ENCODE assay signal across 12 mouse cellular contexts in genomic region chr1:182986243-182986642, GRCm38 (mm10). TPM values are rescaled to one million over a fixed set of nuclear protein-coding genes. Genes with fewer than 3 reads are reported as not detected.
A peak's percentile ranks its signal among the peaks of the same experiment; 100 is the strongest.
DNase-seq lines count a peak whose midpoint lies in the region; ATAC-seq and TF ChIP-seq lines count a peak whose summit lies in the region.
"Had no signal": no experiment of that assay in that cellular context is flagged by ENCODE, and none has a peak within 500 bp of the region (broad histone marks: within the 10 kb centered on the region; RNA-seq: fewer than 3 reads in every experiment).

No protein-coding gene starts in this region.

- no peak overlapping the region for H3K9ac ChIP-seq in lung, postnatal 0 days (replicated peaks; ENCODE audit: low read depth)
- H3K9ac ChIP-seq in intestine, embryonic 16.5 days (ENCODE audit: low read depth, low read length): no peak overlapping the region
- H3K9ac ChIP-seq: hindbrain, embryonic 13.5 days; liver, postnatal 0 days; midbrain, embryonic 13.5 days had no signal

- ATAC-seq in lung, postnatal 0 days: peak; percentile 40
- no peak for ATAC-seq in intestine, embryonic 16.5 days
- ATAC-seq in megakaryocyte-erythroid progenitor cell, adult 5-6 weeks (replicated peaks; ENCODE audit: low FRiP score, low TSS enrichment, poor library complexity, severe bottlenecking): no peak
- ATAC-seq: liver, postnatal 0 days; midbrain, embryonic 13.5 days had no signal

- H3K4me2 ChIP-seq in lung, postnatal 0 days (replicated peaks; ENCODE audit: low read depth, low read length): no peak overlapping the region
- H3K4me2 ChIP-seq in intestine, embryonic 16.5 days (ENCODE audit: low read depth, low read length): no peak overlapping the region
- H3K4me2 ChIP-seq: hindbrain, embryonic 13.5 days; midbrain, embryonic 13.5 days had no signal

- no peak overlapping the region for H3K27ac ChIP-seq in heart, embryonic 10.5 days
- H3K27ac ChIP-seq in lung, postnatal 0 days (ENCODE audit: low read length): no peak overlapping the region
- H3K27ac ChIP-seq in intestine, embryonic 16.5 days (ENCODE audit: low read length): peak overlapping the region; percentile 52
- H3K27ac ChIP-seq: hindbrain, embryonic 13.5 days; midbrain, embryonic 13.5 days had no signal

- peak; percentile 35 for DNase-seq in heart, adult 8-10 months (ENCODE audit: low spot score)
- no peak for DNase-seq in heart, embryonic 10.5 days (ENCODE audit: low spot score)
- DNase-seq in lung, postnatal 0 days (ENCODE audit: low spot score): peak; percentile 89
- DNase-seq in lung, postnatal 14 days: no peak
- DNase-seq in right cerebral cortex, postnatal 25 days: no peak
- DNase-seq: cerebellum, adult 8-10 months; liver, postnatal 0 days; thymus, postnatal 14 days had no signal

- 45% methylated on average over 13 of the region's 13 CpGs for WGBS in heart, embryonic 10.5 days
- WGBS in lung, postnatal 0 days: 23% methylated on average over 13 of the region's 13 CpGs
- 41% methylated on average over 13 of the region's 13 CpGs for WGBS in intestine, embryonic 16.5 days

- no peaks in the 10 kb centered on the region for H3K36me3 ChIP-seq in heart, embryonic 10.5 days
- no peaks in the 10 kb centered on the region for H3K36me3 ChIP-seq in lung, postnatal 0 days (ENCODE audit: insufficient read depth, low read length)
- H3K36me3 ChIP-seq in intestine, embryonic 16.5 days (ENCODE audit: control insufficient read depth, insufficient read depth, low read length): no peaks in the 10 kb centered on the region
- H3K36me3 ChIP-seq: hindbrain, embryonic 13.5 days; midbrain, embryonic 13.5 days had no signal

- no peak for TF ChIP-seq CTCF in lung, postnatal 0 days (IDR thresholded peaks at IDR 0.05)

- H3K27me3 ChIP-seq in heart, embryonic 10.5 days (ENCODE audit: insufficient read depth, poor library complexity, severe bottlenecking): peaks cover 17% of the 10 kb centered on the region; the same call in 1 of the 2 replicates
- no peaks in the 10 kb centered on the region for H3K27me3 ChIP-seq in lung, postnatal 0 days (replicated peaks; ENCODE audit: insufficient read depth, low read length)
- no peaks in the 10 kb centered on the region for H3K27me3 ChIP-seq in intestine, embryonic 16.5 days (replicated peaks; ENCODE audit: control insufficient read depth, insufficient read depth, low read length)

- H3K4me1 ChIP-seq in heart, embryonic 10.5 days: peaks cover 24% of the 10 kb centered on the region
- peaks cover 4% of the 10 kb centered on the region; the same call in 1 of the 2 replicates for H3K4me1 ChIP-seq in lung, postnatal 0 days (ENCODE audit: insufficient read depth, low read depth, low read length)
- H3K4me1 ChIP-seq in intestine, embryonic 16.5 days (ENCODE audit: control insufficient read depth, insufficient read depth, low read length): peaks cover 7% of the 10 kb centered on the region

- no peak overlapping the region for H3K4me3 ChIP-seq in heart, embryonic 10.5 days
- no peak overlapping the region for H3K4me3 ChIP-seq in lung, postnatal 0 days (ENCODE audit: low read depth, low read length)
- no peak overlapping the region for H3K4me3 ChIP-seq in intestine, embryonic 16.5 days (ENCODE audit: low read length)
- H3K4me3 ChIP-seq: hindbrain, embryonic 13.5 days; midbrain, embryonic 13.5 days had no signal

- peak; percentile 63 for TF ChIP-seq EP300 in lung, postnatal 0 days (IDR thresholded peaks at IDR 0.05)

- no peaks in the 10 kb centered on the region for H3K9me3 ChIP-seq in heart, embryonic 10.5 days
- H3K9me3 ChIP-seq in lung, postnatal 0 days (ENCODE audit: low read length): no peaks in the 10 kb centered on the region
- H3K9me3 ChIP-seq in intestine, embryonic 16.5 days (ENCODE audit: control insufficient read depth, low read length): no peaks in the 10 kb centered on the region
- H3K9me3 ChIP-seq: hindbrain, embryonic 13.5 days; midbrain, embryonic 13.5 days had no signal

RNA-seq across cellular contexts. Expression of gene Tlr5, which starts 31.7 kb away (rescaled TPM):
- total RNA-seq in heart, adult 8-10 months (2022): 1 to 10 TPM in 2 of 4 experiments, under 1 TPM in 2; 0.69 to 1.1 (median 0.99) TPM
- polyA plus RNA-seq in heart, embryonic 10.5 days (2016; fragmentation: Nextera tagmentation; extraction: Ambion mirVana): 1.8 and 3.3 TPM in 2 replicates
- polyA plus RNA-seq in lung, postnatal 0 days (2015; fragmentation: Nextera tagmentation; extraction: Ambion mirVana): 1.5 TPM in 2 replicates
- polyA plus RNA-seq in intestine, embryonic 16.5 days (2015; fragmentation: Nextera tagmentation; extraction: Ambion mirVana): 4.6 and 4.8 TPM in 2 replicates
- not detected in 2 replicates for total RNA-seq in megakaryocyte-erythroid progenitor cell, adult 5-6 weeks (2014; fragmentation: Nextera tagmentation)
- total RNA-seq in megakaryocyte-erythroid progenitor cell, adult 5-6 weeks (2017): not detected in 2 replicates

Comparison
In these comparisons a context has a peak if more than half of its experiments do, and no peak if none do; other contexts are left out.
1. DNase-seq: peak in heart, adult 8-10 months (single experiment) and lung, postnatal 0 days (single experiment); none in heart, embryonic 10.5 days (single experiment), lung, postnatal 14 days (single experiment) and right cerebral cortex, postnatal 25 days (single experiment).